Mouse (Mus musculus): ENCODE results near the gene BC049730. TPM values are rescaled to one million over a fixed set of nuclear protein-coding genes. Genes with fewer than 3 reads are reported as not detected.

The BC049730 gene
- total RNA-seq, 2 experiments from 2014 or later: not detected

GRCm38 (mm10) chr7:24761161-24761560 is 52.1 kb downstream of the BC049730 start:
- DNase-seq (ENCODE audit: low spot score in 2 of 2): no peak

GRCm38 (mm10) chr7:24762574-24762973 is 53.5 kb downstream of the BC049730 start:
- no peak for DNase-seq (ENCODE audit: low spot score in 2 of 2)

Other genes with a start within 250 kb of the BC049730 start
- gene Plaur, start 246.8 kb upstream of the BC049730 start, total RNA-seq (2021): 10 to 100 TPM in 1 of 2 experiments, 1 to 10 TPM in 1; 6.5 to 14.4 TPM
- gene Cadm4, start 227.2 kb upstream of the BC049730 start, total RNA-seq (2021): 1 to 10 TPM; 3.5 TPM
- gene Zfp428, start 202.2 kb upstream of the BC049730 start, total RNA-seq (2021): 1 to 10 TPM; 4.6 to 5.0 TPM
- gene AC161166.1, start 196.8 kb upstream of the BC049730 start, total RNA-seq (2021): not detected
- gene Irgq, start 178.6 kb upstream of the BC049730 start, total RNA-seq (2021): 10 to 100 TPM; 21.0 to 24.1 TPM
- gene Pinlyp, start 163.1 kb upstream of the BC049730 start, total RNA-seq (2021): not detected
- gene Xrcc1, start 163.0 kb upstream of the BC049730 start, total RNA-seq (2021): 10 to 100 TPM; 35.9 to 37.1 TPM
- 10 to 100 TPM; 28.9 to 40.3 TPM for gene Ethe1, start 121.7 kb upstream of the BC049730 start, total RNA-seq (2021)
- gene Zfp575, start 121.6 kb upstream of the BC049730 start, total RNA-seq (2021): under 1 TPM; 0.32 to 0.46 TPM
- gene Phldb3, start 98.5 kb upstream of the BC049730 start, total RNA-seq (2021): 1 to 10 TPM; 3.8 to 5.2 TPM
- gene Lypd3, start 72.7 kb upstream of the BC049730 start, total RNA-seq (2021): under 1 TPM in 1 of 2 experiments, not detected in 1; 0.50 TPM
- not detected for gene Tex101, start 32.6 kb upstream of the BC049730 start, total RNA-seq (2021)
- not detected for gene Gm4763, start 17.7 kb downstream of the BC049730 start, total RNA-seq (2021)
- gene Cd177, start 51.1 kb downstream of the BC049730 start, total RNA-seq (2021): under 1 TPM in 1 of 2 experiments, not detected in 1; 0.19 TPM
- gene Ceacam10, start 68.0 kb downstream of the BC049730 start, total RNA-seq (2021): not detected
- gene Gm9844, start 153.0 kb downstream of the BC049730 start, total RNA-seq (2021): not detected
- not detected for gene Lypd4, start 160.7 kb downstream of the BC049730 start, total RNA-seq (2021)
- gene Dmrtc2, start 160.8 kb downstream of the BC049730 start, total RNA-seq (2021): not detected
- gene Rps19, start 175.1 kb downstream of the BC049730 start, total RNA-seq (2021): 100 to 1,000 TPM; 871 to 959 TPM
- gene Cd79a, start 188.1 kb downstream of the BC049730 start, total RNA-seq (2021): 1 to 10 TPM in 1 of 2 experiments, under 1 TPM in 1; 0.74 to 1.0 TPM
- 10 to 100 TPM; 83.2 to 85.5 TPM for gene Arhgef1, start 193.7 kb downstream of the BC049730 start, total RNA-seq (2021)
- not detected for gene Gm4881, start 235.3 kb downstream of the BC049730 start, total RNA-seq (2021)

All from adrenal gland, adult 18-20 months (tissue).